34 mouse cellular contexts compared by ENCODE assay signal in genomic region chr12:98301980-98302379, GRCm38 (mm10). TPM values are rescaled to one million over a fixed set of nuclear protein-coding genes. Genes with fewer than 3 reads are reported as not detected.
"Had no signal": no experiment of that assay in that cellular context is flagged by ENCODE, and none has a peak within 500 bp of the region (broad histone marks: within the 10 kb centered on the region; RNA-seq: fewer than 3 reads in every experiment).

No protein-coding gene starts in this region.

- ATAC-seq: liver, embryonic 12.5 days; lung, postnatal 0 days; midbrain, embryonic 13.5 days; midbrain, embryonic 15.5 days; midbrain, embryonic 16.5 days had no signal

- H3K27ac ChIP-seq: left cerebral cortex, adult 2 months; limb, embryonic 10.5 days; limb, embryonic 12.5 days; limb, embryonic 13.5 days; limb, embryonic 15.5 days; liver, embryonic 12.5 days; liver, embryonic 13.5 days; liver, embryonic 14.5 days; liver, embryonic 15.5 days; lung, embryonic 15.5 days; macrophage; midbrain, embryonic 10.5 days; midbrain, embryonic 12.5 days; midbrain, embryonic 13.5 days; midbrain, embryonic 15.5 days; neural tube, embryonic 12.5 days had no signal

- H3K4me2 ChIP-seq: limb, embryonic 12.5 days; limb, embryonic 13.5 days; limb, embryonic 15.5 days; liver, embryonic 12.5 days; liver, embryonic 13.5 days; liver, embryonic 15.5 days; lung, embryonic 14.5 days; lung, embryonic 15.5 days; midbrain, embryonic 11.5 days; midbrain, embryonic 12.5 days; midbrain, embryonic 13.5 days; midbrain, embryonic 15.5 days; neural tube, embryonic 12.5 days had no signal

- DNase-seq: left cerebral cortex, postnatal 4 days; liver; liver, embryonic 13.5 days; lung, adult 18-20 months; lung, adult 2 months; lung, embryonic 14.5 days; lung, postnatal 10 days; lung, postnatal 14 days; lung, postnatal 36 days; lung, postnatal 4 days; midbrain, embryonic 14.5 days had no signal

- H3K9ac ChIP-seq: limb, embryonic 12.5 days; limb, embryonic 13.5 days; limb, embryonic 15.5 days; liver, embryonic 12.5 days; liver, embryonic 13.5 days; liver, embryonic 14.5 days; liver, embryonic 15.5 days; lung, embryonic 14.5 days; lung, embryonic 15.5 days; midbrain, embryonic 12.5 days; midbrain, embryonic 13.5 days; midbrain, embryonic 15.5 days; neural tube, embryonic 12.5 days had no signal

- H3K27me3 ChIP-seq: limb, embryonic 12.5 days; limb, embryonic 13.5 days; limb, embryonic 15.5 days; liver, embryonic 12.5 days; liver, embryonic 13.5 days; liver, embryonic 15.5 days; lung, embryonic 15.5 days; megakaryocyte, embryonic 14.5 days; midbrain, embryonic 12.5 days; midbrain, embryonic 13.5 days; midbrain, embryonic 15.5 days; neural tube, embryonic 12.5 days had no signal

- H3K4me3 ChIP-seq: left cerebral cortex, adult 2 months; limb, embryonic 10.5 days; limb, embryonic 12.5 days; limb, embryonic 13.5 days; limb, embryonic 15.5 days; liver, embryonic 12.5 days; liver, embryonic 13.5 days; liver, embryonic 15.5 days; lung, embryonic 15.5 days; megakaryocyte, embryonic 14.5 days; midbrain, embryonic 10.5 days; midbrain, embryonic 12.5 days; midbrain, embryonic 13.5 days; midbrain, embryonic 15.5 days; myocyte; neural tube, embryonic 12.5 days had no signal

- H3K9me3 ChIP-seq: limb, embryonic 10.5 days; limb, embryonic 12.5 days; limb, embryonic 13.5 days; limb, embryonic 15.5 days; liver, embryonic 12.5 days; liver, embryonic 13.5 days; liver, embryonic 15.5 days; lung, embryonic 15.5 days; megakaryocyte, embryonic 14.5 days; midbrain, embryonic 10.5 days; midbrain, embryonic 12.5 days; midbrain, embryonic 13.5 days; midbrain, embryonic 15.5 days; neural tube, embryonic 12.5 days had no signal

- H3K4me1 ChIP-seq: limb, embryonic 10.5 days; limb, embryonic 12.5 days; limb, embryonic 13.5 days; limb, embryonic 15.5 days; liver, embryonic 12.5 days; liver, embryonic 13.5 days; liver, embryonic 15.5 days; lung, embryonic 15.5 days; megakaryocyte, embryonic 14.5 days; midbrain, embryonic 15.5 days; neural tube, embryonic 12.5 days had no signal

- H3K36me3 ChIP-seq: limb, embryonic 10.5 days; limb, embryonic 12.5 days; limb, embryonic 13.5 days; limb, embryonic 15.5 days; liver, embryonic 12.5 days; liver, embryonic 13.5 days; liver, embryonic 15.5 days; lung, embryonic 15.5 days; midbrain, embryonic 10.5 days; midbrain, embryonic 12.5 days; midbrain, embryonic 13.5 days; midbrain, embryonic 15.5 days; neural tube, embryonic 12.5 days had no signal

RNA-seq across cellular contexts. Expression of gene Gpr65, which starts 33.5 kb away (rescaled TPM):
- total RNA-seq: left cerebral cortex, adult 18-20 months; left cerebral cortex, postnatal 14 days; left cerebral cortex, postnatal 25 days had no signal
- polyA plus RNA-seq: myocyte had no signal
